Mouse (Mus musculus): Measurements from ENCODE around the gene Cacna2d1.
A peak's percentile ranks its signal among the peaks of the same experiment; 100 is the strongest.

The Cacna2d1 gene

GRCm38 (mm10) chr5:16155375-16156284 lies 221.1 kb downstream of the Cacna2d1 start:
- DNase-seq (ENCODE audit: low spot score in 2 of 2) = no peak

DNA sequence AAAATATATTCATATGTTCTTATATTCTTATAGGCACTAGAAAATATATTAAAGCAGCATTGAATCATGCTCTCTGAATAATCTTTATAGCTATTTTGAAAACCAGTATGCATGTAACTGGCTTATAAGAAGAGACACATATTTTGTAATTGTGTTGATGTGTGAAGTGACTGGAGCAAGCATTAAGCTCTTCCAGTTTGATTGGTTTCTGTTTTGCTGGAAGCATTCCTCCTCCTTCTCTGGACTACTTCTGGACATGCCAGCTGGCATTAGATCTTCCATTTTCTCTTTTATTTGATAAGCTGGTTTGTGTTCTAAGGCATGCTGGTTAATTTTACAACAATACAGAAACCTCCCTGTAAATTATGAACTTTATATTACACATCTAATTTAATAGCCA lies 228.8 kb downstream of the Cacna2d1 start:
- no peak for DNase-seq (ENCODE audit: low spot score in 2 of 2)

GRCm38 (mm10) chr5:16166117-16166867 lies 231.8 kb downstream of the Cacna2d1 start:
- no peak for DNase-seq (ENCODE audit: low spot score in 2 of 2)

- no peak for DNase-seq (ENCODE audit: low spot score in 2 of 2)
Observed at GRCm38 (mm10) chr5:16166868-16167267, 232.4 kb downstream of the Cacna2d1 start.

DNA sequence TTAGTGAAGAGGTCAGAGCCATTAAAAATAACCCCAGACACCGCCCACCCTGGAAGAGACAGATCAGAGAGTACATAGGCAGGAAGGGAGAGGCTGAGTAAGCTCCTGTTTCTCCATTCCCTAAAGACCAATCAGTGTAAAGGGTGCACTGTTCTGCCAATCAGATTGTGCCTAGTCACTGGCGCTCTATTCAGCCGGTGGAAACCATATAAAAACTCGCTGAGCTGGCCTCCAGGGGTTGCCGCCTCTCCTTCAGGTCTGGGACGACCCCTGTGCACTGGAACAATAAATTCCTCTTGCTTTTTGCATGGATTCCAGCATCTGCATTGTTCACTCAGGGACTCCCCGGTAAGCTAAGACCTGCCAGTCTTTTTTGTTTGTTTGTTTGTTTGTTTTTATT lies 246.6 kb downstream of the Cacna2d1 start:
- DNase-seq (ENCODE audit: low spot score in 2 of 2) = no peak

GRCm38 (mm10) chr5:16184064-16184463 lies 249.6 kb downstream of the Cacna2d1 start:
- no peak for DNase-seq (ENCODE audit: low spot score in 2 of 2)

- no peak for DNase-seq (ENCODE audit: low spot score in 2 of 2)
Observed at GRCm38 (mm10) chr5:16187931-16188330, 253.4 kb downstream of the Cacna2d1 start.

GRCm38 (mm10) chr5:16189878-16190277 lies 255.4 kb downstream of the Cacna2d1 start:
- DNase-seq (ENCODE audit: low spot score in 2 of 2) = no peak

DNA sequence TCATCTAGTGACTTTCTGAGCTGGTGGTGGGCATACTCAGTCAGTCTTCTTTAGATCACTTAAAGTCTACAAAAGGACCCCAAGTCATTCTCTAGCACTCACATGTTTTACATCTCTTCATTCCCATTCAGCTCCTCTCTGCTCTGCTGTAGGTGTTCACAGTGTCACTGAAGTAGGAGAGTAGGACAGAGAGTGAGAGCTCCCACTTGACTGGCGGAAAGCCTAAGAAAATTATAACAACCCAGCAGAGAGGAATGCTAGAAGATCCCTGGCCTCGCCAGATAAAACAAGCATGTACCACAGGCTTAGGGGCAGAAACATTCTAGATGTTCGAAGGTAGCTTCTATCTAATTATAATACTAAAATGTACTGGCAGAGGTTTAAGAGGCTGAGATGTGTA lies 256.7 kb downstream of the Cacna2d1 start:
- no peak for DNase-seq (ENCODE audit: low spot score in 2 of 2)

DNA sequence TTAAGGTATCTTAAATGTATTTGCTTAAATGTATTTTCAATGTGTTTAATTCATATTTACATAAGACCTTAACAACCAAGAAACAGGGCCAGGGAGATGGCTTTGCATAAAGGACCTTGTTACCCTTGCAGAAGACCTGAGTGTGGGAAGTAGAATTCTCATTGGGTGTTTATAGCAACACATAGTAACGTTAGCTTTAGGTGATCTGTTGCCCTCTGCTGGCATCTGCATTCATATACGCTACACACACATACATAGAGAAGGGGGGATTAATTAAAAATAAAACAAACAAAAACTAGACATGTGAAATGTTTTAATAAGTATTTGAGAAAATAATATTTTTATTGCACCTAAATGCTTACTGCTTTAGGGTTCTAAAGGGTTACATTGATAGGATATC lies 265.3 kb downstream of the Cacna2d1 start:
- no peak for DNase-seq (ENCODE audit: low spot score in 2 of 2)

DNA sequence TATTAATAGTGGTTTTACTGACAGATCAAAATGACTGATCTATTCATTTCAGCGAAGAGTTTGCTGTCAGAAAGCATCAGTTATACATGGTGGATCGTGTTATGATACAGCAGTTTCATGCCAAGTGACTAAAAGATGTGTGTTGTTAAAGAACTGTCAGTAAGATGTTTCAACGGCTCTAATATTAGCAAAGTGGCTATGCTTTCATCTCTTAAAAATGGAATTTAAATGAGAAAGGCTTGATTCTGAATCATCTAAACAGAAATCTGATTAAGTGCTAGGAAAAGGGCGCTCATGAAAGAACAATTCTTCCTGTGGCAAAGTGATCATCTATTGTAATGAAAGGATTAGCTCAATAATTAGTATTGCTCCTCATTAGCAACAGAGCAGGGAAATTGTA lies 287.5 kb downstream of the Cacna2d1 start:
- DNase-seq (ENCODE audit: low spot score in 2 of 2) = no peak

DNA sequence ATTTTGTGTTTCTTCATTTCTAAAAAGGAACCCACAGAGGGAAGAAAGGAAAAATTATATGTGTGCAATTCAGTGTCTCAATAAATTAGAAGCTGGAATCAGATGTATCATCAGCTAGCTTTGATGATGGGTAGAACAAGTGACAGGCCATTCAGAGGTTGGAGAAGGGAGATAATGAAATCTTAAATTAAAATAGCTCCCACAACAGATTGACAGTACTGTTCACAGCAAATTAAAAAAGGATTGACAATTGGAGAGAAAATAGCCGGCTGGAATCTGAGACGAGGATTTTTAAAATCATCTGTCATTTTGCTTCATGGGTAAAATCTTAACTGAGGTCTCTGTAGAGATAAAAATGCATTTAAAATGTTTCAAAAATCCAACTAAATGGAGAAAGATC lies 290.9 kb downstream of the Cacna2d1 start:
- DNase-seq (ENCODE audit: low spot score in 2 of 2) = no peak

- no peak for DNase-seq (ENCODE audit: low spot score in 2 of 2)
Observed at GRCm38 (mm10) chr5:16229384-16229783, 294.9 kb downstream of the Cacna2d1 start.

- no peak for DNase-seq (ENCODE audit: low spot score in 2 of 2)
Observed at GRCm38 (mm10) chr5:16231477-16231876, 297.0 kb downstream of the Cacna2d1 start.

DNA sequence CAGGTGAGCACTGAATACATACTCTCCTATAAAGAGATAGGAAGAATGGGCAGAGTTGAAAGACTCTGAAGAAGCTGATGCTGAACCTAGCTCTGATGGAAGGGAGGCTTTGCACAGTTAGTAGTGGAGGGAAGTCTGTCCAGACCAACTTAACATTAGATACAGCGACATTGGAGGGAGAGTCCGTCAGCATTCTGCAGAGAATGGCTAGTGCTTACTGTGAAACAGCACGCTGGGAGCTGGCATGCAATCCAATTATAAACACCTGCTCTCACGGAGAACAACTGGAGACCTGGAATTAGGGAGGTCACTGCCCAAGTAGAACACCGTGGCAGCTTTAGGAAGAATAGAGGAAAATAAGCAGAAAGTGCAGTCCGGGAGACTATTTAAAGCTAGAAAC lies 300.4 kb downstream of the Cacna2d1 start:
- no peak for DNase-seq (ENCODE audit: low spot score in 2 of 2)

DNA sequence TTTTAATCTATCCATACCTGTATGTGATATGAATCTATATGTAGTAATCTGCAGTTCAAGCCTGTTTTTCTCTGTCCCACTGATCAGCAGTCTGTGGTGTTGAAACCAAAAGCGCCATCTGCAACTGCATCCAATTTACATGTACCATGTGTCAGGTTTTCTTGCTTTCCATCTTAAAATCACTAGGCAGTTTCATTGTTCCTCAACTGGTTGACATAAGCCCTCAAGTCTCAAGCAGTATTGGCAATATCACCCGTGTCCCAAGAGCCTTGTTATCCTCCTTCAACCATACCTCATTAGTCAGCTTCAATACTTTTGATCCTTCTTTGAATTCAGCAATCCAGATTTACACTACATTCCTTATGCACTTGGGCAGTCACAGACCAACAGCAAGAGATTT lies 301.4 kb downstream of the Cacna2d1 start:
- DNase-seq (ENCODE audit: low spot score in 2 of 2) = no peak

GRCm38 (mm10) chr5:16236608-16237007 lies 302.1 kb downstream of the Cacna2d1 start:
- DNase-seq (ENCODE audit: low spot score in 2 of 2) = no peak

GRCm38 (mm10) chr5:16237972-16238371 lies 303.5 kb downstream of the Cacna2d1 start:
- DNase-seq (ENCODE audit: low spot score in 2 of 2) = peak; percentile 43 to 58

GRCm38 (mm10) chr5:16240255-16240654 lies 305.8 kb downstream of the Cacna2d1 start:
- no peak for DNase-seq (ENCODE audit: low spot score in 2 of 2)

DNA sequence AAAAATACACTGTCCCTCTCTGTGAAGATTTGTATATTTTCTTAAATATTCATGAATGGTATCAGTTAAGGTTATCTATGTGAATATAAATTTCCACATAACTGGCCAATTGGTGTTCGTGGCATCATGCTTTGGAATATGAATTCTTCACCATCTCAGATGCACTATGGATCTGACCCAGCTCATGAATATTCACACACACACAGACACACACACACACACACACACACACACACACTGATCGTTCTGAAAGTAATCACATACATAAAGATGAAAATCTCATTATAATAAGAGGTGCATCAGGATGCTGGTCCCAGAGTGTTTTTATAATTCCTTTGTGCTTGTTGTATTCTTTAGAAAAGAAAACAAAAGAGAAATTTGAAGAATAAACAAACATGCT lies 309.1 kb downstream of the Cacna2d1 start:
- DNase-seq (ENCODE audit: low spot score in 2 of 2) = no peak

DNA sequence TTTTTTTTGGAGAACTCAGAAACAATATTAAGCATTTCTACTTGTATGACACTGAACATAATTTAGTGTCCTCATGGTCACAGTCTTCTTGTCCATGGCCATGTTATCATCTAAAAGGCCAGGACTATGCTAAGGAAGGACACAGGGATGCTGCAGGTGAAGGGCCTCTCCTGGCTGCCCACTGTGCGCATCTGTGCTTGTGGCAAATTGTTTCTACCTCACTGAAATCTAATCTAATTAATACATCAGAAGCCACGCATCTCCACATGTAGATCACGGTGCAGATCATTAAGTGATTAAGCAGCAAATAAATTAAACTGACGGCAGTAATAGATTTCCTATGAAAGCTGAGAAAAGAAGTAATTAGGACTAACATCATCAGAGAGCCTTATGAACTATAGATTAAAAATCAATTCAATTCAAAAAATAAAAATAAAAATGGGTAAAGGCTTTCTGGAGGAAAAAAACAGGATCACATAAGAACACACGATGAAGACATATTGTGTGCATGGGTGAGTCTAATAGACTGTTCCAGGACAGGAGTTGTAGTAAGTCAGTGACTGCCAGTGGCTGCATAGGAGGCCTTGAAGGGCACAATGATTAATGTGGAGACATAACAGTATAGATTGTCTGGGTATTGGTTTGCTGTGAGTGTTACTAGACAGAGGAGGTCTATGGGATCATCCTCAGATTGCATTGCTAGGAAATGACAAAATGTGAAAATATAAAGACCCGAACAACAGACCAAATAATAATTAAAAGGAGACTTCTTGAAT lies 318.4 kb downstream of the Cacna2d1 start:
- no peak for DNase-seq (ENCODE audit: low spot score in 2 of 2)

- DNase-seq (ENCODE audit: low spot score in 2 of 2) = no peak
Observed at GRCm38 (mm10) chr5:16253768-16254167, 319.3 kb downstream of the Cacna2d1 start.

Measured in urinary bladder, postnatal 4 days (tissue).